11 mouse cellular contexts compared by ENCODE assay signal in the genomic region with DNA sequence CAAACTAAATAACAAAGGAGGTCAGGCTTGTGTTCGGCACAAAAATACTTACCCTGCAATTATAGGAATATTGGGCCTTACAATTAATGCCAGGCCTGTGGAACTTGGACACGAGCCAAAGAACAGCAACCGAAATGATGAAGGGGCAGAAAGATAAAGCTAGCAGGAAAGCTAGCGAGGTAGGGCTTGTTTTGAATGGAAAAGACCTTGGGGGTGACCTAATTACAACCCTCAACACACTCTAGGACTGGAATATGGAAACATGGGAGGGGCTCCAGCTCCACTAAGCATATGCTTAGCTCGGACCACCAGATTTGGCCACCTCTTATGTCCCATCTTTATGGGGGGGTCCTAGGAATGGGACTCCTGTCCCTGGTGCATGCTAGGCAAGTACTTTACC.
DNase-seq lines count a peak whose midpoint lies in the region; ATAC-seq and TF ChIP-seq lines count a peak whose summit lies in the region.
"Had no signal": no experiment of that assay in that cellular context is flagged by ENCODE, and none has a peak within 500 bp of the region (broad histone marks: within the 10 kb centered on the region; RNA-seq: fewer than 3 reads in every experiment).

No protein-coding gene starts in this region.

- no peak for DNase-seq in forebrain, embryonic 11.5 days (ENCODE audit: low spot score)
- no peak for DNase-seq in lung, adult 2 months
- peak; percentile 59 for DNase-seq in forebrain, embryonic 14.5 days (ENCODE audit: low spot score)
- DNase-seq in yolk sac, embryonic 10.5 days (ENCODE audit: low spot score): no peak
- DNase-seq in kidney, postnatal 4 days: no peak
- DNase-seq: heart, adult 11 months had no signal

- no peaks in the 10 kb centered on the region for H3K36me3 ChIP-seq in forebrain, embryonic 12.5 days (replicated peaks)
- H3K36me3 ChIP-seq in forebrain, embryonic 11.5 days (ENCODE audit: control insufficient read depth, insufficient read depth, low read length): no peaks in the 10 kb centered on the region
- H3K36me3 ChIP-seq in lung, embryonic 15.5 days: no peaks in the 10 kb centered on the region
- H3K36me3 ChIP-seq in forebrain, embryonic 14.5 days (ENCODE audit: control insufficient read depth, insufficient read depth, low read length): no peaks in the 10 kb centered on the region
- no peaks in the 10 kb centered on the region for H3K36me3 ChIP-seq in small intestine, adult 2 months (ENCODE audit: control insufficient read depth, insufficient read depth, low read length)
- H3K36me3 ChIP-seq: midbrain, embryonic 12.5 days; neural tube, embryonic 13.5 days had no signal

- TF ChIP-seq POLR2A in lung, adult 2 months (IDR thresholded peaks at IDR 0.05; ENCODE audit: borderline replicate concordance, extremely low read depth, low read depth, low read length): no peak
- TF ChIP-seq POLR2A in small intestine, adult 2 months (IDR thresholded peaks at IDR 0.05; ENCODE audit: low read depth, low read length): no peak

- no peak overlapping the region for H3K27ac ChIP-seq in forebrain, embryonic 12.5 days
- no peak overlapping the region for H3K27ac ChIP-seq in forebrain, embryonic 11.5 days (ENCODE audit: low read depth, low read length)
- H3K27ac ChIP-seq in lung, embryonic 15.5 days: 0 out of 2 replicates have a peak overlapping the region, but pooled peaks have one; percentile 24
- H3K27ac ChIP-seq in forebrain, embryonic 14.5 days (ENCODE audit: low read depth, low read length): peak overlapping the region; percentile 21; the same call in 1 of the 2 replicates
- no peak overlapping the region for H3K27ac ChIP-seq in small intestine, adult 2 months (ENCODE audit: insufficient read depth, low read depth, low read length)
- H3K27ac ChIP-seq: midbrain, embryonic 12.5 days; neural tube, embryonic 13.5 days had no signal

- WGBS in forebrain, embryonic 12.5 days: 38% methylated on average over 5 of the region's 5 CpGs
- 73% methylated on average over 5 of the region's 5 CpGs for WGBS in forebrain, embryonic 11.5 days
- 36% methylated on average over 5 of the region's 5 CpGs for WGBS in lung, embryonic 15.5 days
- WGBS in lung, adult 2 months: 63% methylated on average over 5 of the region's 5 CpGs
- WGBS in forebrain, embryonic 14.5 days: 41% methylated on average over 5 of the region's 5 CpGs
- 35% methylated on average over 5 of the region's 5 CpGs for WGBS in small intestine, adult 2 months

- H3K9ac ChIP-seq in forebrain, embryonic 12.5 days: no peak overlapping the region
- H3K9ac ChIP-seq in forebrain, embryonic 11.5 days (ENCODE audit: low read length): no peak overlapping the region
- no peak overlapping the region for H3K9ac ChIP-seq in lung, embryonic 15.5 days
- no peak overlapping the region for H3K9ac ChIP-seq in forebrain, embryonic 14.5 days (ENCODE audit: low read length)
- H3K9ac ChIP-seq: midbrain, embryonic 12.5 days; neural tube, embryonic 13.5 days had no signal

- peaks cover 10% of the 10 kb centered on the region; the same call in 1 of the 2 replicates for H3K4me1 ChIP-seq in forebrain, embryonic 12.5 days
- H3K4me1 ChIP-seq in forebrain, embryonic 11.5 days (replicated peaks; ENCODE audit: control insufficient read depth, insufficient read depth, low read length): no peaks in the 10 kb centered on the region
- H3K4me1 ChIP-seq in lung, embryonic 15.5 days: peaks cover 13% of the 10 kb centered on the region
- no peaks in the 10 kb centered on the region; the same call in 1 of the 2 replicates for H3K4me1 ChIP-seq in lung, adult 2 months (ENCODE audit: control insufficient read depth, insufficient read depth, low read length)
- H3K4me1 ChIP-seq in forebrain, embryonic 14.5 days (ENCODE audit: control insufficient read depth, insufficient read depth, low read length): peaks cover 4% of the 10 kb centered on the region
- peaks cover 3% of the 10 kb centered on the region; the same call in 1 of the 2 replicates for H3K4me1 ChIP-seq in small intestine, adult 2 months (ENCODE audit: control insufficient read depth, insufficient read depth, insufficient read length, low read length)
- H3K4me1 ChIP-seq: midbrain, embryonic 12.5 days had no signal

- peak; percentile 46; the same call in 1 of the 2 replicates for ATAC-seq in forebrain, embryonic 12.5 days (ENCODE audit: low FRiP score)
- ATAC-seq in forebrain, embryonic 11.5 days (replicated peaks; ENCODE audit: low FRiP score): no peak
- no peak; the same call in 1 of the 2 replicates for ATAC-seq in lung, embryonic 15.5 days (ENCODE audit: borderline replicate concordance, extremely low read depth, low FRiP score, low TSS enrichment)
- peak; percentile 54; the same call in 1 of the 2 replicates for ATAC-seq in forebrain, embryonic 14.5 days

- H3K27me3 ChIP-seq in forebrain, embryonic 12.5 days: peaks cover 10% of the 10 kb centered on the region; the same call in 1 of the 2 replicates
- no peaks in the 10 kb centered on the region; the same call in 1 of the 2 replicates for H3K27me3 ChIP-seq in forebrain, embryonic 11.5 days (ENCODE audit: control insufficient read depth, insufficient read depth, low read length)
- no peaks in the 10 kb centered on the region; the same call in 1 of the 2 replicates for H3K27me3 ChIP-seq in lung, embryonic 15.5 days
- no peaks in the 10 kb centered on the region for H3K27me3 ChIP-seq in forebrain, embryonic 14.5 days (replicated peaks; ENCODE audit: control insufficient read depth, insufficient read depth, low read length)
- no peaks in the 10 kb centered on the region for H3K27me3 ChIP-seq in small intestine, adult 2 months (ENCODE audit: control insufficient read depth, insufficient read depth, low read length)
- H3K27me3 ChIP-seq: neural tube, embryonic 13.5 days had no signal

- TF ChIP-seq CTCF in lung, adult 2 months (IDR thresholded peaks at IDR 0.05; ENCODE audit: insufficient read depth, low read length): no peak
- TF ChIP-seq CTCF in small intestine, adult 2 months (IDR thresholded peaks at IDR 0.05; ENCODE audit: extremely low read depth, insufficient read length, insufficient replicate concordance, low read depth, low read length): no peak

- H3K4me2 ChIP-seq in forebrain, embryonic 12.5 days: no peak overlapping the region
- no peak overlapping the region for H3K4me2 ChIP-seq in forebrain, embryonic 11.5 days (ENCODE audit: low read depth, low read length, severe bottlenecking)
- peak overlapping the region; percentile 44 for H3K4me2 ChIP-seq in lung, embryonic 15.5 days
- peak overlapping the region; percentile 28; the same call in 1 of the 2 replicates for H3K4me2 ChIP-seq in forebrain, embryonic 14.5 days (ENCODE audit: low read length)
- H3K4me2 ChIP-seq: midbrain, embryonic 12.5 days; neural tube, embryonic 13.5 days had no signal

- no peak overlapping the region for H3K4me3 ChIP-seq in forebrain, embryonic 12.5 days (replicated peaks)
- no peak overlapping the region for H3K4me3 ChIP-seq in forebrain, embryonic 11.5 days (ENCODE audit: low read depth, low read length)
- H3K4me3 ChIP-seq in lung, embryonic 15.5 days: no peak overlapping the region
- no peak overlapping the region for H3K4me3 ChIP-seq in lung, adult 2 months (replicated peaks; ENCODE audit: extremely low read depth, low read depth, low read length)
- H3K4me3 ChIP-seq in forebrain, embryonic 14.5 days (ENCODE audit: low read depth, low read length): no peak overlapping the region
- peak overlapping the region; percentile 52; the same call in 1 of the 2 replicates for H3K4me3 ChIP-seq in small intestine, adult 2 months (ENCODE audit: low read depth, low read length)
- H3K4me3 ChIP-seq: midbrain, embryonic 12.5 days; neural tube, embryonic 13.5 days had no signal

- H3K9me3 ChIP-seq in forebrain, embryonic 12.5 days: no peaks in the 10 kb centered on the region
- H3K9me3 ChIP-seq in forebrain, embryonic 11.5 days (ENCODE audit: control insufficient read depth, low read length): no peaks in the 10 kb centered on the region
- H3K9me3 ChIP-seq in lung, embryonic 15.5 days: no peaks in the 10 kb centered on the region
- no peaks in the 10 kb centered on the region for H3K9me3 ChIP-seq in forebrain, embryonic 14.5 days (replicated peaks; ENCODE audit: control insufficient read depth, low read length)
- H3K9me3 ChIP-seq: midbrain, embryonic 12.5 days; neural tube, embryonic 13.5 days had no signal

Comparison
In these comparisons a context has a peak if more than half of its experiments do, and no peak if none do; other contexts are left out.
1. ATAC-seq: peak in forebrain, embryonic 12.5 days (single experiment) and forebrain, embryonic 14.5 days (single experiment); none in forebrain, embryonic 11.5 days (single experiment) and lung, embryonic 15.5 days (single experiment).
2. H3K27ac ChIP-seq: peak in lung, embryonic 15.5 days (single experiment) and forebrain, embryonic 14.5 days (single experiment); none in forebrain, embryonic 12.5 days (single experiment), forebrain, embryonic 11.5 days (single experiment) and small intestine, adult 2 months (single experiment).
3. H3K4me2 ChIP-seq: peak in lung, embryonic 15.5 days (single experiment) and forebrain, embryonic 14.5 days (single experiment); none in forebrain, embryonic 12.5 days (single experiment) and forebrain, embryonic 11.5 days (single experiment).